ENCODE assay signal across 23 mouse cellular contexts in genomic region chr3:41384410-41384809, GRCm38 (mm10).
"Had no signal": no experiment of that assay in that cellular context is flagged by ENCODE, and none has a peak within 500 bp of the region (broad histone marks: within the 10 kb centered on the region; RNA-seq: fewer than 3 reads in every experiment).

No protein-coding gene starts in this region.

- ATAC-seq: intestine, embryonic 15.5 days; liver, postnatal 0 days; lung, postnatal 0 days; midbrain, embryonic 13.5 days had no signal

- H3K27me3 ChIP-seq: intestine, embryonic 15.5 days; limb, embryonic 12.5 days; limb, embryonic 15.5 days; midbrain, embryonic 13.5 days had no signal

- H3K27ac ChIP-seq: intestine, embryonic 15.5 days; kidney, postnatal 0 days; layer of hippocampus, adult 2 months; left cerebral cortex, adult 2 months; limb, embryonic 12.5 days; limb, embryonic 15.5 days; liver, embryonic 14.5 days; macrophage; midbrain, embryonic 13.5 days; stomach, postnatal 0 days had no signal

- H3K9me3 ChIP-seq: intestine, embryonic 15.5 days; limb, embryonic 15.5 days; midbrain, embryonic 13.5 days had no signal

- H3K4me3 ChIP-seq: intestine, embryonic 15.5 days; layer of hippocampus, adult 2 months; left cerebral cortex, adult 2 months; limb, embryonic 12.5 days; limb, embryonic 15.5 days; midbrain, embryonic 13.5 days had no signal

- H3K4me1 ChIP-seq: intestine, embryonic 15.5 days; midbrain, embryonic 13.5 days had no signal

- H3K9ac ChIP-seq: intestine, embryonic 15.5 days; limb, embryonic 12.5 days; limb, embryonic 15.5 days; liver, embryonic 14.5 days; liver, postnatal 0 days; lung, embryonic 14.5 days; midbrain, embryonic 13.5 days had no signal

- H3K4me2 ChIP-seq: intestine, embryonic 15.5 days; limb, embryonic 12.5 days; limb, embryonic 15.5 days; liver, embryonic 11.5 days; lung, embryonic 14.5 days; midbrain, embryonic 13.5 days had no signal

- H3K36me3 ChIP-seq: intestine, embryonic 15.5 days; limb, embryonic 12.5 days; limb, embryonic 15.5 days; midbrain, embryonic 13.5 days had no signal

- DNase-seq: kidney, adult 9 months; layer of hippocampus, adult 9-11 months; layer of hippocampus, postnatal 36 days; left cerebral cortex, postnatal 4 days; liver, postnatal 0 days; lung, embryonic 14.5 days; right cerebral cortex, adult 18-20 months; right cerebral cortex, postnatal 14 days; right cerebral cortex, postnatal 4 days; thymus, adult 2 months; thymus, postnatal 14 days had no signal
